Mouse (Mus musculus) heart, adult 2 months (tissue): ENCODE measurements around the gene Mcm10.

Experiments
- CTCF ChIP-seq: fragments of 200-600 bp; IDR thresholded peaks from 2 replicates; pipeline ENCODE4 v1.8.1; 2022; ENCODE audit warnings: antibody characterized with exemption, mild to moderate bottlenecking, moderate library complexity
- POLR2A ChIP-seq: fragments of 200-500 bp; IDR thresholded peaks from 2 replicates; pipeline ENCODE4 v1.6.1; 2011; ENCODE audit warnings: mild to moderate bottlenecking, low read depth, low read length, control low read depth; ENCODE audit not compliant: insufficient read depth

GRCm38 (mm10) chr2:4994436-4994835, 18.2 kb downstream of the Mcm10 start:
- TF ChIP-seq CTCF (no peak), POLR2A (no peak)
